Mouse (Mus musculus): ENCODE measurements at regions not wholly inside any gene's neighbourhood (a gene's known extent, or its start where the extent isn't known, plus 50 kb on each side); places are given as distances from the start of the nearest gene placed in this dataset.

GRCm38 (mm10) chr2:55817273-55817672 is 381.5 kb downstream of the Kcnj3 start:
- no peak for DNase-seq (ENCODE audit: low spot score in 2 of 2)

DNA sequence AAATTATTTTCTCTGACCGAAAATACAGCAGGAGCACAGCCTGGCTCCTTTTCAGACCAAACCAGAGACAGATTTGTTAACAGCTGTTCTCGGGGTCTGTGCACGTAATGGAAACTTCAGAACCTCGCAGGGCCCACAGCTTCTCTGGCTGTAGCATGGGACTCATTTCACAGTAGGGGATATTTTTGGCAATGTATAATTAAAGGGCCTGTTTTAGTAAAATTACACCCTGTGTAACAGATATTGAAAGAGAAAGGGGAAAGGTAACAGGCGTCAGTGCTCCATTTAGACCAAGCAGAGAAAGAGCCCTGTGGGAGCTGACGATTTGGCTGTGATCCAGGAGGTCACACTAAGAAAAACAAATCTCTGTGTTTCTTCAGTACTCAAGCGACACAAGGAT is 382.4 kb downstream of the Kcnj3 start:
- peak; percentile 8 to 38 for DNase-seq (ENCODE audit: low spot score in 2 of 2)

DNA sequence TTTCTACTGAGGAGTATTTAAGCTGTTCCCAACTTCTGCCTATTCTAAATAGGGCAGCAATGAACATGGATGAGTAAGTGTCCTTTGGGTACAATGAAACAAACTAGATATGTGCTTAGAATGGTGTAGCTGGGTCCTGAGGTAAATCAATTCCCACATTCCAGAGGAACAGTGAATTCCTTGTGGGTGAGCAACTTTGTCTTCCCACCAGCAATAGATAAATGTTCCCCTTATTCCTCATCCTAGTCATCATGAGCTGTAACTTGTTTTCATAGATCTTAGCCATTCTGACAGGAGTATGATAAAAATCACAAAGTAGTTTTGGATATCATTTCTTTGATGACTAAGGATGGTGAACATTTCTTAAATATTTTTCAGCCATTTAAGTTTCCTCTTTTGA is 387.0 kb downstream of the Kcnj3 start:
- DNase-seq (ENCODE audit: low spot score in 2 of 2): no peak

GRCm38 (mm10) chr2:55841521-55841920 is 405.8 kb downstream of the Kcnj3 start:
- peak; percentile 9 to 28 for DNase-seq (ENCODE audit: low spot score in 2 of 2)

DNA sequence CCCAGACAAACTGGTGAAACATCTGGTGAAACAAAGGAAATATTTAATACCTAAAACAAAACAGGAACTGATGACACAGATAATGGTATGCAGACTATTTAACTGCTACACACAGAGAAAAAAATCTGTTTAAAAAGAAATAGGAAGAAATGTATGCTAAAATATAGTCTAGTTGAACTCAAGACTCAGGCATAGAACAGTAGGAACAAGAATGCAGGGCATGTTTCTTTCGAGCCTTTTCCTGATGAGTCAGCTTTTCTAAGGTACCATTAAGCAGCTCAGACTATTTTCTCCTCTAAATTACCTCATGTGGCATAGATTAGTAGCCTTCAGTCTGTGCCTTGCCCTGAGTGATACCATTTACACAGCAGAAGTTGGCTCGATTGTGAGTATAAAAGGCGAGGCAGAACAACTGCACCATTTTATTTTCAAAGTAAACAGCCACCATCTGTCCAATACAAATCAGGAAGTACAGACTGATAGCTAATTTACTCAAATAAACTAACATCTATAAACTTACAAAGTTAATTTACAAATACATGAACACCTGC is 411.1 kb downstream of the Kcnj3 start:
- DNase-seq (ENCODE audit: low spot score in 2 of 2): no peak

- DNase-seq (ENCODE audit: low spot score in 2 of 2): peak in 1 of 2 experiments; percentile 19
Observed at GRCm38 (mm10) chr2:55862479-55862878, 426.7 kb downstream of the Kcnj3 start.

DNA sequence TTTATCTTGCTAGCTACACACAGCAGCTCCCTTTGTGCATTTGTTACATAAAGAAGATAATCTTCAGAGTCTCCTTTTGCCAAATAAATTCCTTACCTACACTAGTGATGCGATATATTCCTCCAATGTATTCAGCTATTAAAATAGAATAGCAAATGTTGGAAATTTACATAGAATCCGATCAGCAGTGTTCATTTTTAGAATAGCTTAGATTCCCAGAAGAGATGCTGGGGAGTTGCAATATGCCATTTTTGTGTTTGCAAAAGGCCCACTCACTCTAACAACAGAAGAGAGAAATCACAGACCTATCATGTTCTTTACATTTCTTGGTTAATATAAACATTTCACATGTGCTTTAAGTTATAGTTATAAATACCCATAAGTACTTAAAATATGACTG is 454.2 kb downstream of the Kcnj3 start:
- DNase-seq (ENCODE audit: low spot score in 2 of 2): no peak

DNA sequence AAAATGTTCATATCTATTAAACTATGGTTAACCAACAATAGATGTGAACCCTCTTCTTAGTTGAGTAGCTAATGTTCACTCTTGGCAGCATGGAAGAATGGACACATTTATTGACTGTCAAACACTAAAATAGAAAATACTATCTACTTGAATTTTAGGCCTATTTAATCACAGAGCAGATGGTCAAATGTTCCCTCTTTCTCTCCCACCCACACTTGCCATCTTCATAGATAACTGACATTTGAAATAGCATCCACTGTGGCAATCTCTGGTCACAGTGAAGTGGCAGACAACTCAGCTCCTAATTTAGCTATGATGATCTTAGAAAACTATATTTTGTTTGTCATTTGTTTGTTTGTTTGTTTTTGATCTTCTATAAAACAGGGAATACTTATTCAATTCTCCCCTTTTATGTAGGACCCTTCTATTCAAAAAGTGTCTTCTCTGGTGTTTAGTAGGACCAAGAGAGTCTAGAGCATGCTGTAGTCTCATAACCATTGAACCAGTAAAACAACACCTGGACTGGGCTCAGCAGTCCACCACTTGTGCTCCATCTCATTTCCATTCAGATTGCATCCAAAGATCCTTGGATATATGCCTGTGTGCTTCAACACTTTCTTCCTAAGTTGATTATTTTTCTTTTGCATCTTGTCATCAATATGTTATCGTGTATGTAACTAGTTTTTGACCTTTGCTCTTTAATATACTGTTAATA is 457.2 kb downstream of the Kcnj3 start:
- DNase-seq (ENCODE audit: low spot score in 2 of 2): no peak

DNA sequence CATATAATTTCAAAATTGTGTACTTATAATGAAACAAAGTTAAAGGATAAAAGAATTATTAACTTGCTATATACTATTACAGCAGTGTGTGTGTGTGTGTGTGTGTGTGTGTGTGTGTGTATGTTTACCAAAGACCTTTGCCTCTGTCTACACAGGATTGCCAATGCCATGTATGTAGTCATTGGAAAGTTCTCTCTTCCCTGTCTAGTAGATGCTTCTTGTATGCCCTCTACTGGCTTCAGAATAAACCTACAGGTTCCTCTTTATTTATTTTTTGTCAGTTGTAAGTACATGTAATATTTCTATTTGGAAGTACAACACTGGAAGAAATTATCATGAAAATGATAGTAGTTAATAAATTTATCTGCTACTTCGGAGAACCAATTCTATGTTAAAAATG is 484.5 kb downstream of the Kcnj3 start:
- no peak for DNase-seq (ENCODE audit: low spot score in 2 of 2)
